Mouse (Mus musculus): ENCODE measurements around the gene Thbs3.

GRCm38 (mm10) chr3:89206695-89207094, 8.3 kb upstream of the Thbs3 start:
- no peak for TF ChIP-seq CTCF (IDR thresholded peaks at IDR 0.05; ENCODE audit: borderline replicate concordance, insufficient read depth, low read depth, low read length)
- TF ChIP-seq POLR2A (IDR thresholded peaks at IDR 0.05; ENCODE audit: borderline replicate concordance, insufficient read depth, low read length): no peak
